Mouse (Mus musculus) bone marrow macrophage, adult 2 months (primary cell): ENCODE results near the gene Hap1.

Experiments
- CTCF ChIP-seq: IDR thresholded peaks from 2 replicates; pipeline ENCODE4 v1.5.1; 2012; ENCODE audit warnings: low read depth, mild to moderate bottlenecking, low read length, moderate library complexity
- POLR2A ChIP-seq: IDR thresholded peaks from 2 replicates; pipeline ENCODE4 v1.6.1; 2012; ENCODE audit warnings: mild to moderate bottlenecking, low read depth, low read length, borderline replicate concordance

- TF ChIP-seq CTCF (no peak), POLR2A (no peak)
These were observed 30.7 kb upstream of the Hap1 start for GRCm38 (mm10) chr11:100386586-100386985.
